Mouse (Mus musculus) left cerebral cortex, adult 11 months (tissue): ENCODE measurements at regions not wholly inside any gene's neighbourhood (a gene's known extent, or its start where the extent isn't known, plus 50 kb on each side); places are given as distances from the start of the nearest gene placed in this dataset.
A peak's percentile ranks its signal among the peaks of the same experiment; 100 is the strongest.

Source experiments
- DNase-seq: peaks from one replicate; pipeline ENCODE4 v3.0.0; 2022; ENCODE audit warnings: low spot score

- DNase-seq, result peak; percentile 26
Measured at GRCm38 (mm10) chr2:95232135-95232772, 794.3 kb upstream of the Api5 start.

- no peak for DNase-seq
Measured at GRCm38 (mm10) chr2:95231739-95232134, 793.8 kb upstream of the Api5 start.

GRCm38 (mm10) chr2:95229386-95229785 lies 791.5 kb upstream of the Api5 start:
- no peak for DNase-seq

- DNase-seq, result no peak
Measured at GRCm38 (mm10) chr2:95210216-95210941, 772.4 kb upstream of the Api5 start.
